Mouse (Mus musculus): ENCODE data around the gene Sfrp2.

The Sfrp2 gene

DNA sequence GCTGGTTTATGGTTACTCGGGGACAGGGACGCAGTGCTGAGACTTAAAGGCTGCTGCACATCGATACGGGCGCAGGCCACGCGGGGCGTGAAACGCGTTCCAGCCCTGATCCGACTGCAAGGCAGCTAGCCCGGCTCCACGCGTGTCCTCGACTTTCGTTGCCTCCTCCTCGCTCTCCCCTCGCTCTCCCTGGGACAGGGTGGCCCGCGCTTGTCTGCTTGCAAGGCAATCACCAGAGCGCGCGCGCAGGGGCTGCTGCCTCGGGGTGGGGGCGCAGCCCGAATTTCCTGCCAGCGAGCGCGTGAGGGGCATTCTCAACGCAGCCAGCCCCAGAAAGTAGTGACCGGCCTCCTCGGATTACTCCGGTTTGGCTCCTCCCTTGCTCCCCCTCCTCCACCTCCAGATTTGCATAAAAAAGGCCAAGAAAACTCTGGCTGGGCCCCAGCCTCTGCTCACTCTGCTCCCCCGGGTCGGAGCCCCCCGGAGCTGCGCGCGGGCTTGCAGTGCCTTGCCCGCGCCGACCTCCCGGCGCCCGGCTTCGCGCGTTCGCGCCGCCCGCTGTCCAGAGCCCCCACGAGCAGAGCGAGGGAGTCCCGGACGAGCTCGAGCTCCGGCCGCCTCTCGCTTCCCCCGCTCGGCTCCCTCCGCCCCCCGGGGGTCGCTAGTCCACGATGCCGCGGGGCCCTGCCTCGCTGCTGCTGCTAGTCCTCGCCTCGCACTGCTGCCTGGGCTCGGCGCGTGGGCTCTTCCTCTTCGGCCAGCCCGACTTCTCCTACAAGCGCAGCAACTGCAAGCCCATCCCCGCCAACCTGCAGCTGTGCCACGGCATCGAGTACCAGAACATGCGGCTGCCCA is at the start of gene Sfrp2:
TSS of gene Sfrp2 (plus strand) at position 451 of the 855 bp plus-strand sequence.
- in situ Hi-C loops (cut with MboI; ENCODE audit: low pct_unique_long_range_greater_than_20kb in 1 of 2, low sequenced_read_pairs in 2 of 2, unreplicated experiment in 1 of 2), result no loop called here

DNA sequence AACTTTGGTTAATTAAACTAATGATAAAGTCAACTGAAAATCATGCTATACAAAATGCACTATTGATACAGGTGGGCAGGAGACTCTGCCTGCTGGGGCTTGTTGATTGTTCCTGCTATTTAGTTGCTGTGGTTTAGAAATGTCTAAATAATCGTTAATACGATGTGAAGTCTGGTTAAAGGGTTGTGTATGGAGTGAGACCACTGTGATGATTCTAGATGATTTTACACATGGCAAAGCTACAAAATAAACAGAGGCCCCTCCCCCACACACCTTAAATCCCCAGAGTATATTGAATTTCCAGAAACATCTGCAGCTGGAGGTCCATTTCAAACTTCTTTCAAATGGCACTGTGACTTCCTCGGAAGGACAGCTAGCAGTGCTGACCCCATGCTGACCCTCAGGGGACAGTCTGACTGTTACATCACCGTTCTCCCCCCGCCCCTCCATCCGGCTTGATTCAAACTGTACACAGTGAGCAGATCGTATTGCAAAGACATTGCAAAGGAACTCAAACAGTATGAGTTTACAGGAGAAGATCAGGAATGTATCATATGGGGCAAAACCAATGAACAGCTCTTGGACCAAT is 48.4 kb upstream of the Sfrp2 start:
- in situ Hi-C loops (cut with MboI; ENCODE audit: low pct_unique_long_range_greater_than_20kb in 1 of 2, low sequenced_read_pairs in 2 of 2, unreplicated experiment in 1 of 2), result no loop called here

DNA sequence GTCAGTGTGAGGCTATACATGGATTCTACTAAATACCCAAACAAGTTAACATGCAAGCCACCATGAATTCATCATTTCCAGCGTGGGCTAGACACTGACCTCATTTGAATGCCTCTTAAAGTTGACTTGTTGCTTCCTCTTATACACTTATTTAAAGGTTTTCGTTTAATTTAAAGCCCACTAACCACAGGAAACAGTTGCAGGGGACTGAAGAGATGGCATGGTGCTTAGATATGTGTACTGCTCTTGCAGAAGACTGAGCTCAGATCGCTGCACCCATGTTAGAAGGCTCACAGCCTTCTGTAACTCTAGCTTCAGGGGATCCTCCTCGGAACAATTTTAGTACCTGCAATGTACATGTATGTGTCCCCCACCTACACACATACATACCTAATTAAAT is 47.5 kb upstream of the Sfrp2 start:
- in situ Hi-C loops (cut with MboI; ENCODE audit: low pct_unique_long_range_greater_than_20kb in 1 of 2, low sequenced_read_pairs in 2 of 2, unreplicated experiment in 1 of 2), result no loop called here

DNA sequence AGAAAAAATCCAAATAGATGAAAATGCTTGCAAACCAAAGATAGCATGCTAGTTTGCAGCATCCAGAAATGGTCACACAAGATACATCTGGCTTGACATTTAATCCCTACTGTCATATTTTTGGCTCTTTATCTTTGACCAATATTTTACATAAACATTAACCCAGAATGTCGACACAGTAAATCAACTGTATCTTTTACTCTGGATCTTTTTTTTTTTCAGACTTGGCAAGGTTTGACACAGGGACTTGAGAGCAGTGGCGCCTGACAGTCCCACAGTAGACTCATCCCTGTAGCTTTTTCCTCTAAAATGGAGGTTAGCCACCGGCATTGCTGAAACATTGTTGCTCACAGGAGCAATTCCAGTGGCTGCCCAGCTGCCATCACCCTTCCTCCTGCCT is 37.9 kb upstream of the Sfrp2 start:
- in situ Hi-C loops (cut with MboI; ENCODE audit: low pct_unique_long_range_greater_than_20kb in 1 of 2, low sequenced_read_pairs in 2 of 2, unreplicated experiment in 1 of 2), result no loop called here

DNA sequence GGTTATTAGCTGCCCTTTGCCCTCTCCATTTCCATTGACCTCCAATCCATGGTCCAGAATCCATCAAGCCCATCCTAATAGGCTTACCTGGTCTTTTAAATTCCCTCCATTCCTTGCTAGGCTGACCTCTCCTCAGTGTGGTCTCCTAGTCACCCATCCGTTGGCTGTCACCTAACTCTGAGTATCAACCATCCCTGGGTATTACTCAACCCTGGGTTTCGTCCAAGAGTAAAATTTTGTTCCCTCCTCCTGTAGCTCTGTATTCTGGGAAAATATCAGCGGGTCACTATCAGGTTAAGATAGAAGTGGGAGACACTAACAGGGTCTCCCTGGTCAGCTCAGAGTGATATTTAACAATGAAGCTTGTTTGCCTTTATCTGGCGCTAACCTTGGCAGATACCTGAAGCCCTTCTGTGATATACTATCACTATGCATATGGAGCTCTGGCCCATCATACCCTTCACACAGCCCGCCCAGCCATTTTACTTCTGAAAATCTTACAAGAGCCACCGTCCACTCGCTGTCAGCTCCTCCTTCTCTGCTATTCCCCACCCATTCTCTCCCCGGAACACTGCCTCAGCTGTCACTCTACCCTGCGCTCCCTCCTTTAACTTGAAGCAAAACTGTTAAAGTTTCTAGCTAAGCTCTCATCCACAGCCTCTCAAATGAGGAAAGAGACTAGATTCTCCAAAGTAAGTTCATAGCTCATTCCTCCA is 37.3 kb upstream of the Sfrp2 start:
- in situ Hi-C loops (cut with MboI; ENCODE audit: low pct_unique_long_range_greater_than_20kb in 1 of 2, low sequenced_read_pairs in 2 of 2, unreplicated experiment in 1 of 2), result no loop called here

DNA sequence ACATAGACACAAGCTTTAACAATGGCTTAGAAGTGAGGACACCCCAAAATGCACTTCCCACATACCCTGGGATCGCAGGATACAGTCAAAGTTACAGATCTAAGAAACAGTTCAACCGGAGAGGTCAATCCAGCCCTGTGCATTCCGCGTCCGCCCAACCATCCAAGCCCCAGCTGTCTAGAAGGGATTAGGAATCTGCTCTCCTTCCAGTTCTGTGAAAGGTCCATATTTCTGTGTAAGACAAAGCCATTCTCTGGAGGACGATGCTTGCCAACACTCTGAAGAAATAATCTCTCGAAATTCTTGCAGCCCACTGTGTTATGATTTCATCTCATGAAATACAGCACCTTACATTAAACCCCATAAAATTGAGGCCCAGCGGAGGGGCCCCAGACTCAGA is 32.1 kb upstream of the Sfrp2 start:
- in situ Hi-C loops (cut with MboI; ENCODE audit: low pct_unique_long_range_greater_than_20kb in 1 of 2, low sequenced_read_pairs in 2 of 2, unreplicated experiment in 1 of 2), result no loop called here

DNA sequence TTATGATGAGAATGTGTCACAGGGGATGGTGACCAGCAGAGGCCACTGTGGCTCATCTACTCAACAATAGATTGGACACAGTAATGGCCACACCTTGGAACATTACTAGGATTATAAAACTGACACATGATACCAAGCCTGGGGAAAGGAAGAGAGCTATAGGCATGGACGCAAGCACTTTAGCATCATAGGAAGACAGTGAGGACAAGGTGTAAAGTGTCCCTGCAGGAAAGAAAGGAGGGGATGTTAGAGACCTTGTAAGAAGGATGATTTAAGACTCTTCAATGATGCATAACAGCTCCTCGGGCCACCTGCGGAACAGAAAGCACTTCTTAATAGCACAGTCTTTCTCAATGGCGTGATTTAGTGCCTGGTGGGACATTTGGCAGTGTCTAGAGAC is 29.1 kb upstream of the Sfrp2 start:
- in situ Hi-C loops (cut with MboI; ENCODE audit: low pct_unique_long_range_greater_than_20kb in 1 of 2, low sequenced_read_pairs in 2 of 2, unreplicated experiment in 1 of 2), result no loop called here

DNA sequence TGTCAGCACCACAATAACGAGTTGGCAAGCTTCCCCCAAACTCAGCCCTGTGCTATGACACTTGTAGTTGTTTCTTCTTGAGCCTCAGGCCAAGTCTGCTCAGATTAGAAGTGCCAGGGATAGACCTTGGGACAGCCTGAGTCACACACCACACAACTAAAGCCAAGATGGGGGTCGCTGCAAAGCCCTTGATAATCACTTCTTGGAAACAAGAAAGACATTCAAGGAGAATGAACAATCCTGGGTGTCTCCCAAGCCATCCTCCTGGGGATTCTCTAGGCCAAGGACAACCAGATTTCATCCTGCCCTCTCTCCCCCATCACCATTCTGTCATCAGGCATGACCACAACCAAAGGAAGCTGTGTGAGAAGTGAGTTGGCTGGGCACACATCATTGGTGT is 25.9 kb upstream of the Sfrp2 start:
- in situ Hi-C loops (cut with MboI; ENCODE audit: low pct_unique_long_range_greater_than_20kb in 1 of 2, low sequenced_read_pairs in 2 of 2, unreplicated experiment in 1 of 2), result no loop called here

DNA sequence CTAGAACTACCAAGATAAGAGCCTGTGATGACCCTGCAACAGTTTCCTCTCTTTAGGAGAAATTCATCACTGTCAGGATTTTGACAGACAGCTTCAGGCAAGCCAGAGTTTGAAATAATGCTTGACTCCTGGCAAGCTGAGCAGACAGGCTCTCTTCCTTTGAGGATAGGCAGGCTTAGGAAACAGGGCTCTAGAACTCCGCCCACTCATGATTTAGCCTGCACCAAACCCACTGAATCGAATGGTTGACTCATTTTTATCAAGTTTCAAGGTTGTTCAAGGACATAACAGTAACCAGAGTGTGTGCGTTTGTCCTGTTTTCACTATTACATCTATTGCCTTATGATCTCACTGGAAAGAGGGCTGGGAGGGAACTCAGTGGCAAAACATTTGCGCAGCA is 18.8 kb upstream of the Sfrp2 start:
- in situ Hi-C loops (cut with MboI; ENCODE audit: low pct_unique_long_range_greater_than_20kb in 1 of 2, low sequenced_read_pairs in 2 of 2, unreplicated experiment in 1 of 2), result no loop called here

DNA sequence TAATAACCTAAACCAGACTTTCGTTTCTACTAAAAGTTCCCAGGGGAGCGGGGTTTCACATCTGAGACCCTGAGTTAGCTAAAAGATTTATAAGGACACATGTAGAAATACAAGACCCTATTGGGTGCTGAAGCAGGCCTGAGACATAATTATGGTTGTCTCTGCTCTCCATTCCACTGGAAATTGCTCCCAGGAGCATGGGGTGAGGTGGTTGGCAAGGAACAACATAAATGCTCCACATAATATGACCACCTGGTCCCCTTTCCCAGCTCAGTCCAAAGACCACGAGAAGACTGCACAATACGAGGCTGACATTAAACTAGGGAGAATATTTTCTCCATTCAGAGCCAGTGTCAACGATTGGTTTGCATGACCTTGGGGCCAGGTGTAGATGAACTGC is 18.2 kb upstream of the Sfrp2 start:
- in situ Hi-C loops (cut with MboI; ENCODE audit: low pct_unique_long_range_greater_than_20kb in 1 of 2, low sequenced_read_pairs in 2 of 2, unreplicated experiment in 1 of 2), result no loop called here

DNA sequence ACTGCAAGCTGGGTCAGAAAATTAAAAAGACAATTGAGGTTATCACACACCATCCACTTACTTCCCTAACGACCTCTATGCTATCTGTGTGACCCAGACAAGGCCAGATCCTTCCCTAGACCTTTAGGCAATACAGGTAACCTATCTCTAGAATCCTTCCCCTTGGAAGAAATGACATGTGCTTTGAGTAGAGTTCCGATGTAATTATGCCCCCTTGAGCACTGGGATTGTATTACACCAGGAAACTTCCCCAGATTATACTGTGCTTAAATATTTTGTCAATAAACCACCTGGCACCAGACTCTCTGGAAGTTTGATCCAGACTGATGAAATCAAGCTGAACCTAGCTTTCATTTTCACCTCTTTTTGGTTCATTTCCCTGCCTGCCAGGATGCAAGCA is 14.5 kb upstream of the Sfrp2 start:
- in situ Hi-C loops (cut with MboI; ENCODE audit: low pct_unique_long_range_greater_than_20kb in 1 of 2, low sequenced_read_pairs in 2 of 2, unreplicated experiment in 1 of 2), result no loop called here

DNA sequence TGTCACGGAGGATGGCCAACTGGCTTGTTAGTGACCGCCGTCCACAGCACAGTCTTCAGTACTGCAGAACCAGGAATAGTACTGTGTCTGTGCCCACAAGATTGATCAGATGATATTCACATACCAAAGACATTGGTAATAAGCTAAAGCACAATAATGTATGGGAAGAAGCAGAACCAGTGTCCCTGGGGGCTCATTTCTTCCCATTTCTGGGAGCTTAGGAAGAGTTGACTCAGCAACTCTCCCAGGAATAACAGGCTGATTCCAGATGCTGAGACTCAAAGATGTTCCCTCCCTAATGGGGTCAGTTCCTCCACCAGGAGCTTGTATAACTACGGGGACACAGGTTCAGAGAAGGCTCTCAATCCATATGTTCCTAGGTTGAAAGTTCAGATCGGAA is 13.9 kb upstream of the Sfrp2 start:
- in situ Hi-C loops (cut with MboI; ENCODE audit: low pct_unique_long_range_greater_than_20kb in 1 of 2, low sequenced_read_pairs in 2 of 2, unreplicated experiment in 1 of 2), result no loop called here

DNA sequence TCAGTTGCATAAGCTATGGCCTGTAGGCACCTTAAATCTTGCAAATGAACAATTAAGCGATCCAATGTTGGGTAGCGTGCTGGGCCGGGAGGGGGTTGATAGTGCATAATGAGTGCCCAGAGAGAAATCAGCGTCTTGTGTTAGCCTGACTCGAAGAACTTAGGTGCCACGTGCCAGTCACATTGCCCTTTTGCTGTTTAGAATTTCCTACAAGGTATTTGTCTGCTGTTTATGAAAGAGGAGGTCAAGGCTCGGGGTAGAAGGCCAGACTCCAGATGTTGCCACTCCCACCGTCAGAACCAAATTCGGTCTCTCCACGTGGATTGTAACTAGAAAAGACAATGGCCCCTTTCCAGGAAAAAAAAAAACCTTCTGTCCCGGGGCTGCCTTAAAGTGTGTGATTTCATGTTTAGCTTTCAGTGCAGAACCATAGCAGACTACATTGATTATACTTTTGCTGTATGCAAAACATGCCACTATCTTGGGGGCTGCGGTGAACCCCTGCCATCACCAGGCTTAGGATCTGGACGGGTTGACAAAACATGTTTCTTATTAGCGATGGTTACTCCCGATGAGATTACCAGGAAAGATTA is 11.0 kb upstream of the Sfrp2 start:
- in situ Hi-C loops (cut with MboI; ENCODE audit: low pct_unique_long_range_greater_than_20kb in 1 of 2, low sequenced_read_pairs in 2 of 2, unreplicated experiment in 1 of 2), result no loop called here

DNA sequence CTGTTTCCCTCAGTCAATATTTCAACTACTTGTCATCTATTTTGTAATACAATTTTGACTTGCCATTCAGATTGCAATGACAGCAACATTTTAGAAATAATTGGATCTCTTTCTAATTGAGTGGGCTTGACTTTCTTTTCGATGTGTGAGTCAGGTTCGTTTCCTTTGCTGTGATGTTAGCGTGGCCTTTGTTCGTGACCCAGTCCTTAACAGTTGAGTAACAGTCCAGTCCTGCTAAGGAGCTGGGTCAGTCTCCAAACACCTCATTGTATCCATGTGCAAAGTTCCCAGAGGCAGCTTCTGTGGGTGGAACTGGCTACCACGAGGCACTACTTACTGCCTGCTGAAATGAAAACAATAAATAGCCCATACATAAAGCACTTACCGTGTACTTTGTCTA is 10.5 kb upstream of the Sfrp2 start:
- in situ Hi-C loops (cut with MboI; ENCODE audit: low pct_unique_long_range_greater_than_20kb in 1 of 2, low sequenced_read_pairs in 2 of 2, unreplicated experiment in 1 of 2), result no loop called here

DNA sequence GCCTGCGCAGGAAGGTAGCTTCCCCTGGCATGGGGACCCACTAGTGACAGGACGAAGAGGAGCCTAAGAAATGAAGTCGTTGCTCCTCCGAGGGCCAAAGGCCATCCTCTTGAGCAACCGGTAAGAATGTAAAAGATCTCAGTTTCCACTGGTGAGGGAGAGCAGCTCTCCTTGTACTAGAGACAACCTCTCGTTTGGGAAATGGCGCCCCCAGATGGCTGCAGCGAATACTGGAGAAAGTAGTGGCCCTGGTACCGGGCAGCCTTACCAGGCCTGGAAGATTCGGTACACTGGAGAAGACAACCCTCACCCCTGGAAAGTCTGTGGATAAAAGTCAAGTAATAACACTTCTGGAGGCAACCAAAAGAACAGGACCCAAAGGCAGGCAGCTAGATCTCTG is 3.8 kb upstream of the Sfrp2 start:
- in situ Hi-C loops (cut with MboI; ENCODE audit: low pct_unique_long_range_greater_than_20kb in 1 of 2, low sequenced_read_pairs in 2 of 2, unreplicated experiment in 1 of 2), result no loop called here

DNA sequence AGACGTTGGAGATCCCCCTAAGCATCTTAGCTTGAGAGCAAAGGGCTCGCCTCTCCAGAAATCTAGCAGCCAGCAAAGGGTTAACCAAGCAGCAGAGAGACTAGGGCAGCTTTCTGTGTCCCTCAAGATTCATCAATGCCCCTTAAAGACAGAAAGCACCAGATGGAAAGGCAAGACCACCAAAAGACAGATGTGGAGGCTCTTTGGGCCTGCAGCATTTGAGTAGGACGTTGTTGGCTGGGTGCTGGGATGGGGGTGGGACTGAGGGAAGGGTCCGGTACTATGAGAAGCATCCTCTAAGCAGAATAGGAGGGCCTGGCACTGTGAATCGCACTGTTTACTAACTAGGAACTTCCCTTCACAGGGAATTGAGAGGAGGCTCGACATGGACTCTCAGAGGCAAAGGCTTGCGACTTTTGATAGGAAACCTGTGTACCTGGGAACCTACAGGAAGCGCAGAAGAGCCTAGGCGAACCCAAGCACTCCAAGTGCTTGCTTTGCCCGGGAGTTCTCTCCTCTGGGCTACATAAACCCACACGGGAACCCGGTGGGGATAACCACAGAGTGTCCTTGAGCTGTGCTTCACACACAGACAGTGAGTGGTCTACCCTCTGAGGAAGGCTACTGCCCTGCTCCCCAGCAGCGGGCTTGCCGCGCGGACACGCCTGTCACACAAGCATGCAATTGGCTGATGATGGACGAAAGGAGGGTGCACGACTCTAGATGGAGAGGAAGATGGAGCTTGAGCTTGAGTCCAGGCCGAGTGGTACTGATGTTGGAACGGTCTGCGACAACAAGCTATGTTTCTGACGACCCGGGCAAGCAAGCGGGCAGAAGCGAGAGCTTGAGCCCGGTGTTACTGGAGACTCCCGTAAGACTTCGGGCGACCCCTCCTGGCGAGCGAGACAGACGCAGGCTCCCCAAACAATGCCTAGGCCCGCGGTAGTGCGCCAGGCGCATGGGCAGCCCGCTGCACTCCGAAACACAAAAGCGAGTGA is 2.3 kb upstream of the Sfrp2 start:
- in situ Hi-C loops (cut with MboI; ENCODE audit: low pct_unique_long_range_greater_than_20kb in 1 of 2, low sequenced_read_pairs in 2 of 2, unreplicated experiment in 1 of 2), result no loop called here

DNA sequence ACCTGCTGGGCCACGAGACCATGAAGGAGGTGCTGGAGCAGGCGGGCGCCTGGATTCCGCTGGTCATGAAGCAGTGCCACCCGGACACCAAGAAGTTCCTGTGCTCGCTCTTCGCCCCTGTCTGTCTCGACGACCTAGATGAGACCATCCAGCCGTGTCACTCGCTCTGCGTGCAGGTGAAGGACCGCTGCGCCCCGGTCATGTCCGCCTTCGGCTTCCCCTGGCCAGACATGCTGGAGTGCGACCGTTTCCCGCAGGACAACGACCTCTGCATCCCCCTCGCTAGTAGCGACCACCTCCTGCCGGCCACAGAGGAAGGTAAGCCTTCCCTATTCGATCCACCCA is 577 bp downstream of the Sfrp2 start:
- in situ Hi-C loops (cut with MboI; ENCODE audit: low pct_unique_long_range_greater_than_20kb in 1 of 2, low sequenced_read_pairs in 2 of 2, unreplicated experiment in 1 of 2), result no loop called here

DNA sequence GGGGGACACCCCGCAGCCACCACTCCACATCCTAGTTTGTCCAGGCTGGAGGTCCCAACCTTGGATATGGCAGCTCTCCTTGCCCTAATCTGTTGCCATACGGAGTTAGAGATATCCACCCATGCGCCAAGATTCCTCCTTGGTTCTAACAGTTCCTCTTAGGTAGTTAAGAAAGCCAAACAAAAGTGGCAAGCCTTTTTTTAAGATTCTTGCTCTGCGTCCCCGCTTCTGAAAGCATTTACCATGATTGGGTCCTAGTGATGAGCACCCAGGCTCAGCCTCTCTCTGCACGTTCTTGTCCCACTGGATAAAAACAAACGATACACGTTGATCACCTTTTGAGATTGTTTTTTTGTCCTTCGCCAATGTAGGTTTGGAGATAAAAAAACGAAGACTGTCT is 1.0 kb downstream of the Sfrp2 start:
- in situ Hi-C loops (cut with MboI; ENCODE audit: low pct_unique_long_range_greater_than_20kb in 1 of 2, low sequenced_read_pairs in 2 of 2, unreplicated experiment in 1 of 2), result no loop called here
